In the genomic region with DNA sequence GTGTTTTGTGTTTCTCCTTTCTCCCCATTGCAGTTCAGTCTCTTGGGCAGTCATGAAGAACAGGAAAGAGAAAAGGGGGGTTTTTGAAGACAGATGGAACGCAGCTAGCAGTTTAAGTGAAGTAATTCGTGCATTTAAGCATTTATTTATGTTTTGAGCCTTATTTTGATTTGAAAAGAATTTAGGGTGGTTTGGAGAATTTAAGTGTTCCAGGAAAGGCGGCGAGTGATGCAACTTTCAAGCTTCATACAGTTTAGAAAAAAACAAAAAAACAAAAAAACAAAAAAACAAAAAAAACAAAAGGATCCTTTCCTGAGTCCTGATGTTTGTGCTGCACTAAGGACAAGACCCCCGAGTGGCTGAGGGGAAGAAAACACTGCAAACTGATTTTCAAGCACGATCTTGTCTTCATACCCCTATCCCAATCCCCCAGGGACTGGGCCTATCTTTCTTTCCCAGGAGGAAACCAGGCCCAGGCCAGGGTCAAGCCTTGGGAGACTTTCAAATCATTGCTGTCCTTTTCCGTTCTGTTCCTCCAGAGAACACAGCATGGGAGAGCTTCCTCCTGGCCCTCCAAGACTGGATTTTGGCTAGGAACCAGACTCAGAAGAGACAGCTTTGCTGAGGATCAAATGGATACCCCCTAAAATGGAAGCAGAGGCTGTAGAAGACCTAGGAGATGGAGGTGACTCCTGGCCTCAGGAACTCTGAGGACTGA, we compare ENCODE assay signal across 11 mouse cellular contexts. TPM values are rescaled to one million over a fixed set of nuclear protein-coding genes. Genes with fewer than 3 reads are reported as not detected.
DNase-seq lines count a peak whose midpoint lies in the region; ATAC-seq and TF ChIP-seq lines count a peak whose summit lies in the region.
"Had no signal": no experiment of that assay in that cellular context is flagged by ENCODE, and none has a peak within 500 bp of the region (broad histone marks: within the 10 kb centered on the region; RNA-seq: fewer than 3 reads in every experiment).

No protein-coding gene starts in this region.

- peak; percentile 35 to 45 for DNase-seq in kidney, adult 8-10 months
- DNase-seq in kidney, adult 18-20 months: no peak
- DNase-seq in heart, postnatal 10 days: peak; percentile 44 to 52
- DNase-seq in liver, embryonic 11.5 days (ENCODE audit: low spot score): no peak
- no peak for DNase-seq in thymus, postnatal 0 days (ENCODE audit: low spot score)
- no peak for DNase-seq in cerebellum, postnatal 36 days
- no peak for DNase-seq in urinary bladder, postnatal 10 days (ENCODE audit: low spot score)
- DNase-seq: left cerebral cortex, postnatal 4 days had no signal

- H3K4me2 ChIP-seq in liver, embryonic 11.5 days: peak overlapping the region; percentile 64
- H3K4me2 ChIP-seq: hindbrain, embryonic 12.5 days had no signal

- H3K27me3 ChIP-seq in liver, embryonic 11.5 days (replicated peaks; ENCODE audit: control insufficient read depth, insufficient read depth, low read length): no peaks in the 10 kb centered on the region

- no peaks in the 10 kb centered on the region for H3K36me3 ChIP-seq in liver, embryonic 11.5 days (ENCODE audit: control insufficient read depth, insufficient read depth, low read length)
- H3K36me3 ChIP-seq: hindbrain, embryonic 12.5 days had no signal

- ATAC-seq in liver, embryonic 11.5 days (replicated peaks; ENCODE audit: low FRiP score): no peak

- H3K4me3 ChIP-seq in bone marrow, adult 2 months (replicated peaks; ENCODE audit: control insufficient read depth, low read depth, low read length): no peak overlapping the region
- H3K4me3 ChIP-seq in liver, embryonic 11.5 days (ENCODE audit: low read depth, low read length): no peak overlapping the region
- H3K4me3 ChIP-seq: hindbrain, embryonic 12.5 days had no signal

- peaks cover 4% of the 10 kb centered on the region for H3K9me3 ChIP-seq in liver, embryonic 11.5 days (ENCODE audit: control insufficient read depth, low read length)
- H3K9me3 ChIP-seq: hindbrain, embryonic 12.5 days had no signal

- peak overlapping the region; percentile 78 for H3K27ac ChIP-seq in bone marrow, adult 2 months (ENCODE audit: control insufficient read depth, insufficient read depth, low read depth, low read length, poor library complexity)
- H3K27ac ChIP-seq in liver, embryonic 11.5 days (ENCODE audit: low read depth, low read length): peak overlapping the region; percentile 86
- H3K27ac ChIP-seq: hindbrain, embryonic 12.5 days had no signal

- peaks cover 7% of the 10 kb centered on the region for H3K4me1 ChIP-seq in bone marrow, adult 2 months (ENCODE audit: control insufficient read depth, insufficient read depth, low read length)
- H3K4me1 ChIP-seq in liver, embryonic 11.5 days (replicated peaks; ENCODE audit: control insufficient read depth, insufficient read depth, low read length): peaks cover 30% of the 10 kb centered on the region

- intact Hi-C loops in heart, postnatal 10 days (cut with DNase I): no loop called here

- no peak for TF ChIP-seq CTCF in bone marrow, adult 2 months (IDR thresholded peaks at IDR 0.05; ENCODE audit: control insufficient read depth, insufficient read depth, low read length)

- H3K9ac ChIP-seq in liver, embryonic 11.5 days (ENCODE audit: low read depth, low read length): no peak overlapping the region
- H3K9ac ChIP-seq: hindbrain, embryonic 12.5 days had no signal

- whole genome bisulfite sequencing in bone marrow, adult 2 months: 25% methylated on average over 7 of the region's 7 CpGs
- WGBS in liver, embryonic 11.5 days: 59% methylated on average over 7 of the region's 7 CpGs

- no peak for TF ChIP-seq POLR2A in bone marrow, adult 2 months (IDR thresholded peaks at IDR 0.05; ENCODE audit: borderline replicate concordance, control insufficient read depth, low read depth, low read length)

RNA-seq across cellular contexts. Expression of a gene that starts 5.9 kb away (rescaled TPM):
- polyA plus RNA-seq in bone marrow, adult 2 months (2011; ENCODE audit: insufficient read depth, insufficient read length, low replicate concordance, missing spikeins): 0.47 and 5.2 TPM in 2 replicates
- 1 to 10 TPM; 1.8 to 2.8 TPM for total RNA-seq in heart, postnatal 10 days (2021)
- polyA plus RNA-seq in liver, embryonic 11.5 days (2014; fragmentation: Nextera tagmentation; extraction: Ambion mirVana): 0.77 and 1.4 TPM in 2 replicates
- polyA plus RNA-seq in thymus, postnatal 0 days (2015; fragmentation: Nextera tagmentation; extraction: Ambion mirVana): 1.6 and 1.9 TPM in 2 replicates

RNA-seq across cellular contexts. Expression of a gene that starts 14.9 kb away (rescaled TPM):
- polyA plus RNA-seq in bone marrow, adult 2 months (2011; ENCODE audit: insufficient read depth, insufficient read length, low replicate concordance, missing spikeins): 66.2 and 153 TPM in 2 replicates
- total RNA-seq in heart, postnatal 10 days (2021): 100 to 1,000 TPM; 173 to 178 TPM
- 248 and 257 TPM in 2 replicates for polyA plus RNA-seq in liver, embryonic 11.5 days (2014; fragmentation: Nextera tagmentation; extraction: Ambion mirVana)
- polyA plus RNA-seq in thymus, postnatal 0 days (2015; fragmentation: Nextera tagmentation; extraction: Ambion mirVana): 151 and 180 TPM in 2 replicates

RNA-seq across cellular contexts. Expression of a gene that starts 33.1 kb away (rescaled TPM):
- polyA plus RNA-seq in bone marrow, adult 2 months (2011; ENCODE audit: insufficient read depth, insufficient read length, low replicate concordance, missing spikeins): 3.1 and 3.7 TPM in 2 replicates
- total RNA-seq in heart, postnatal 10 days (2021): 1 to 10 TPM; 1.0 to 1.4 TPM
- polyA plus RNA-seq in liver, embryonic 11.5 days (2014; fragmentation: Nextera tagmentation; extraction: Ambion mirVana): 9.7 and 13.8 TPM in 2 replicates
- polyA plus RNA-seq in thymus, postnatal 0 days (2015; fragmentation: Nextera tagmentation; extraction: Ambion mirVana): 2.4 and 2.5 TPM in 2 replicates

RNA-seq across cellular contexts. Expression of a gene that starts 39.6 kb away (rescaled TPM):
- polyA plus RNA-seq in bone marrow, adult 2 months (2011; ENCODE audit: insufficient read depth, insufficient read length, low replicate concordance, missing spikeins): 1.7 and 5.4 TPM in 2 replicates
- total RNA-seq in heart, postnatal 10 days (2021): 1 to 10 TPM; 1.3 to 1.4 TPM
- 0.55 and 1.4 TPM in 2 replicates for polyA plus RNA-seq in liver, embryonic 11.5 days (2014; fragmentation: Nextera tagmentation; extraction: Ambion mirVana)
- polyA plus RNA-seq in thymus, postnatal 0 days (2015; fragmentation: Nextera tagmentation; extraction: Ambion mirVana): 1.2 and 1.4 TPM in 2 replicates
- total RNA-seq: common myeloid progenitor, adult 5-6 weeks had no signal

RNA-seq across cellular contexts. Expression of a gene that starts 41.0 kb away (rescaled TPM):
- polyA plus RNA-seq in bone marrow, adult 2 months (2011; ENCODE audit: insufficient read depth, insufficient read length, low replicate concordance, missing spikeins): not detected in 2 replicates
- total RNA-seq in heart, postnatal 10 days (2021): under 1 TPM in 1 of 2 experiments, not detected in 1; 0.24 TPM
- not detected in 2 replicates for polyA plus RNA-seq in liver, embryonic 11.5 days (2014; fragmentation: Nextera tagmentation; extraction: Ambion mirVana)
- 2.4 and 3.2 TPM in 2 replicates for polyA plus RNA-seq in thymus, postnatal 0 days (2015; fragmentation: Nextera tagmentation; extraction: Ambion mirVana)
- total RNA-seq: common myeloid progenitor, adult 5-6 weeks; left cerebral cortex, postnatal 4 days had no signal

Comparison
In these comparisons a context has a peak if more than half of its experiments do, and no peak if none do; other contexts are left out.
1. DNase-seq: peak in kidney, adult 8-10 months (2 of 2) and heart, postnatal 10 days (2 of 2); none in kidney, adult 18-20 months (single experiment), liver, embryonic 11.5 days (single experiment), thymus, postnatal 0 days (single experiment), cerebellum, postnatal 36 days (0 of 2) and urinary bladder, postnatal 10 days (single experiment).